Mouse (Mus musculus) CH12.LX (cell line): ENCODE data around the gene Rbbp5. TPM values are rescaled to one million over a fixed set of nuclear protein-coding genes. Genes with fewer than 3 reads are reported as not detected.

Experiments used
- DNase-seq: peaks from one replicate; pipeline ENCODE4 v3.0.0-alpha.2; 2013; ENCODE audit errors: extremely low read depth
- H3K27ac ChIP-seq: 2 replicates; pipeline ENCODE4 v1.5.1; 2012; ENCODE audit warnings: low read depth, mild to moderate bottlenecking, control low read depth, moderate library complexity; ENCODE audit not compliant: insufficient read depth
- H3K27me3 ChIP-seq: replicated peaks from 2 replicates; pipeline ENCODE3; 2012; ENCODE audit warnings: inconsistent platforms
- H3K36me3 ChIP-seq, 2 experiments: replicated peaks in 1 of 2; 2 replicates each; pipeline versions ENCODE3 to v1.6.1; 2012; ENCODE audit warnings: inconsistent platforms in 1 of 2, low read length in 1 of 2, mild to moderate bottlenecking in 1 of 2, mixed read lengths in 1 of 2, moderate library complexity in 1 of 2; ENCODE audit not compliant: control insufficient read depth in 1 of 2, insufficient read depth in 1 of 2
- H3K4me1 ChIP-seq, 2 experiments: 2 replicates each; pipeline ENCODE4 v1.6.1; 2012; ENCODE audit warnings: inconsistent platforms in 1 of 2, moderate library complexity in 1 of 2; ENCODE audit not compliant: insufficient read depth in 2 of 2, control insufficient read depth in 1 of 2
- H3K4me2 ChIP-seq: 2 replicates; pipeline ENCODE4 v1.6.1; 2012; ENCODE audit warnings: low read depth, mild to moderate bottlenecking, control low read depth; ENCODE audit not compliant: poor library complexity, insufficient read depth, severe bottlenecking
- H3K4me3 ChIP-seq, 3 experiments: fragments of 150-350 bp in 1 of 3; sonication (generic) in 1 of 3; replicated peaks in 1 of 3; 2 replicates each; pipeline versions ENCODE3 to v1.5.1; 2011 to 2012; ENCODE audit warnings: low read depth in 2 of 3, low read length in 2 of 3, mild to moderate bottlenecking in 2 of 3, moderate library complexity in 2 of 3, control low read depth in 1 of 3, improper control_type of control experiment in 1 of 3, inconsistent platforms in 1 of 3, mixed read lengths in 1 of 3; ENCODE audit not compliant: poor library complexity in 1 of 3
- H3K79me2 ChIP-seq: replicated peaks from 2 replicates; pipeline ENCODE4 v1.6.1; 2012; ENCODE audit warnings: mild to moderate bottlenecking, moderate library complexity; ENCODE audit not compliant: control insufficient read depth, poor library complexity, insufficient read depth, severe bottlenecking; ENCODE audit errors: extremely low read depth
- H3K9ac ChIP-seq: 2 replicates; pipeline ENCODE4 v1.6.1; 2012; ENCODE audit warnings: low read depth, mild to moderate bottlenecking, control low read depth, moderate library complexity; ENCODE audit not compliant: insufficient read depth
- H3K9me3 ChIP-seq: replicated peaks from 2 replicates; pipeline ENCODE3; 2012; ENCODE audit warnings: low read length, inconsistent platforms, mixed read lengths
- CHD1 ChIP-seq: IDR thresholded peaks from 2 replicates; pipeline ENCODE4 v1.6.1; 2012; ENCODE audit warnings: low read depth, low read length, improper control_type of control experiment, inconsistent platforms
- CTCF ChIP-seq, 2 experiments: IDR thresholded peaks in 1 of 2; conservative IDR thresholded peaks in 1 of 2; 2 replicates each; pipeline ENCODE4 v1.5.1; 2011 to 2012; ENCODE audit warnings: low read depth in 2 of 2, low read length in 2 of 2, improper control_type of control experiment in 1 of 2, inconsistent platforms in 1 of 2, mild to moderate bottlenecking in 1 of 2, moderate library complexity in 1 of 2
- E2F4 ChIP-seq: IDR thresholded peaks from 2 replicates; pipeline ENCODE4 v1.6.1; 2011; ENCODE audit warnings: low read depth, low read length, improper control_type of control experiment; ENCODE audit not compliant: insufficient replicate concordance
- ELF1 ChIP-seq: IDR thresholded peaks from 2 replicates; pipeline ENCODE4 v1.6.1; 2014; ENCODE audit warnings: low read depth, mild to moderate bottlenecking, inconsistent platforms, low read length, improper control_type of control experiment
- GABPA ChIP-seq: IDR thresholded peaks from 2 replicates; pipeline ENCODE4 v1.6.1; 2012; ENCODE audit warnings: low read depth, low read length, improper control_type of control experiment, inconsistent platforms; ENCODE audit not compliant: insufficient replicate concordance
- HCFC1 ChIP-seq: IDR thresholded peaks from 2 replicates; pipeline ENCODE4 v1.6.1; 2012; ENCODE audit warnings: low read depth, mild to moderate bottlenecking, inconsistent platforms, low read length, improper control_type of control experiment
- IRF4 ChIP-seq: IDR thresholded peaks from 2 replicates; pipeline ENCODE4 v1.6.1; 2014; ENCODE audit warnings: low read depth, mild to moderate bottlenecking, inconsistent platforms, low read length, improper control_type of control experiment
- JUN ChIP-seq: IDR thresholded peaks from 2 replicates; pipeline ENCODE4 v1.6.1; 2011; ENCODE audit warnings: low read depth, mild to moderate bottlenecking, low read length, improper control_type of control experiment, moderate library complexity; ENCODE audit not compliant: insufficient read depth
- JUND ChIP-seq: conservative IDR thresholded peaks from 2 replicates; pipeline ENCODE4 v1.6.1; 2011; ENCODE audit warnings: low read depth, low read length, improper control_type of control experiment
- MAFK ChIP-seq: IDR thresholded peaks from 2 replicates; pipeline ENCODE4 v1.6.1; 2011; ENCODE audit warnings: low read length, improper control_type of control experiment; ENCODE audit not compliant: insufficient replicate concordance
- MAX ChIP-seq: IDR thresholded peaks from 2 replicates; pipeline ENCODE4 v1.6.1; 2011; ENCODE audit warnings: low read length, improper control_type of control experiment
- MAZ ChIP-seq: IDR thresholded peaks from 2 replicates; pipeline ENCODE4 v1.6.1; 2012; ENCODE audit warnings: low read depth, mild to moderate bottlenecking, inconsistent platforms, low read length, improper control_type of control experiment, moderate library complexity
- MYC ChIP-seq: IDR thresholded peaks from 2 replicates; pipeline ENCODE4 v1.6.1; 2011; ENCODE audit warnings: low read depth, mild to moderate bottlenecking, improper control_type of control experiment, low read length
- NRF1 ChIP-seq: IDR thresholded peaks from 2 replicates; pipeline ENCODE4 v1.6.1; 2014; ENCODE audit warnings: low read depth, mild to moderate bottlenecking, inconsistent platforms, low read length, improper control_type of control experiment, moderate library complexity
- PAX5 ChIP-seq: IDR thresholded peaks from 2 replicates; pipeline ENCODE4 v1.6.1; 2012; ENCODE audit warnings: low read length, inconsistent platforms, mixed read lengths
- POLR2A ChIP-seq: IDR thresholded peaks from 2 replicates; pipeline ENCODE4 v1.6.1; 2011; ENCODE audit warnings: low read depth, mild to moderate bottlenecking, improper control_type of control experiment, low read length
- POLR2AphosphoS2 ChIP-seq: IDR thresholded peaks from 2 replicates; pipeline ENCODE4 v1.6.1; 2011; ENCODE audit warnings: low read depth, low read length, improper control_type of control experiment
- RAD21 ChIP-seq: IDR thresholded peaks from 2 replicates; pipeline ENCODE4 v1.6.1; 2011; ENCODE audit warnings: low read depth, mild to moderate bottlenecking, low read length, improper control_type of control experiment, moderate library complexity
- RCOR1 ChIP-seq: conservative IDR thresholded peaks from 2 replicates; pipeline ENCODE4 v1.6.1; 2012; ENCODE audit warnings: low read depth, mild to moderate bottlenecking, inconsistent platforms, low read length, improper control_type of control experiment
- SMC3 ChIP-seq: IDR thresholded peaks from 2 replicates; pipeline ENCODE4 v1.6.1; 2011; ENCODE audit warnings: low read depth, low read length, improper control_type of control experiment
- TCF12 ChIP-seq: IDR thresholded peaks from 2 replicates; pipeline ENCODE4 v1.6.1; 2014; ENCODE audit warnings: low read depth, mild to moderate bottlenecking, inconsistent platforms, low read length, improper control_type of control experiment
- UBTF ChIP-seq: IDR thresholded peaks from 2 replicates; pipeline ENCODE4 v1.6.1; 2012; ENCODE audit warnings: low read depth, mild to moderate bottlenecking, inconsistent platforms, low read length, improper control_type of control experiment, moderate library complexity
- ZC3H11A ChIP-seq: IDR thresholded peaks from 2 replicates; pipeline ENCODE4 v1.6.1; 2012; ENCODE audit warnings: low read depth, mild to moderate bottlenecking, inconsistent platforms, low read length, improper control_type of control experiment
- ZKSCAN1 ChIP-seq: IDR thresholded peaks from 2 replicates; pipeline ENCODE4 v1.6.1; 2012; ENCODE audit warnings: low read depth, inconsistent platforms, low read length, improper control_type of control experiment, borderline replicate concordance
- dilution Hi-C: fragments of 300-500 bp; cut with MboI; formaldehyde crosslinking; loops from 2 replicates; pipeline ENCODE4 v1.14.3; 2020; ENCODE audit warnings: low sequenced_read_pairs; ENCODE audit not compliant: extremely low pct_unique_long_range_greater_than_20kb, extremely low pct_ligation_motif_present
- in situ Hi-C: fragments of 300-500 bp; cut with MboI; formaldehyde crosslinking; loops from 3 replicates; pipeline ENCODE4 v1.14.3; 2019; ENCODE audit warnings: low sequenced_read_pairs, low pct_ligation_motif_present, low pct_unique_long_range_greater_than_20kb, mixed read lengths
- polyA plus RNA-seq: library from polyadenylated mRNA; unstranded; fragments of >175 nt; gene quantifications from 2 replicates; pipeline ENCODE4 v1.2.1, GENCODE M21; 2012; ENCODE audit warnings: low read depth; ENCODE audit not compliant: insufficient read length
- total RNA-seq, 2 experiments: library from RNA; depleted of rRNA; stranded (reverse); fragments of 300-350 nt in 1 of 2; fragments of >200 nt in 1 of 2; gene quantifications; 2 replicates each; pipeline ENCODE4 v1.2.3; 2012 to 2014

Gene Rbbp5
- total and polyA plus RNA-seq, 3 experiments = 36.9 to 52.5 (median 50.3) TPM

GRCm38 (mm10) chr1:132436320-132436958 is 40.7 kb upstream of the Rbbp5 start:
- Histone ChIP-seq H3K27ac (no peak overlapping the region), H3K9ac (no peak overlapping the region), H3K79me2 (no peaks in the 10 kb centered on the region), H3K9me3 (peaks cover 2% of the 10 kb centered on the region), H3K4me1 (peaks cover 0 to 4% of the 10 kb centered on the region in 2 experiments; a peak in 2 of 4 replicates), H3K27me3 (peaks cover 4% of the 10 kb centered on the region), H3K4me2 (0 out of 2 replicates have a peak overlapping the region, but pooled peaks have one; percentile 15), H3K36me3 (no peaks in the 10 kb centered on the region), H3K4me3 (no peak overlapping the region)
- dilution Hi-C loops = no loop called here
- no peak for DNase-seq
- TF ChIP-seq TCF12 (no peak), ZC3H11A (no peak), NRF1 (no peak), POLR2AphosphoS2 (no peak), PAX5 (no peak), JUN (no peak), ZKSCAN1 (no peak), POLR2A (no peak), MAZ (no peak), HCFC1 (no peak), MYC (no peak), UBTF (no peak), GABPA (no peak), RCOR1 (no peak), RAD21 (no peak), SMC3 (no peak)
- in situ Hi-C loops = no loop called here

DNA sequence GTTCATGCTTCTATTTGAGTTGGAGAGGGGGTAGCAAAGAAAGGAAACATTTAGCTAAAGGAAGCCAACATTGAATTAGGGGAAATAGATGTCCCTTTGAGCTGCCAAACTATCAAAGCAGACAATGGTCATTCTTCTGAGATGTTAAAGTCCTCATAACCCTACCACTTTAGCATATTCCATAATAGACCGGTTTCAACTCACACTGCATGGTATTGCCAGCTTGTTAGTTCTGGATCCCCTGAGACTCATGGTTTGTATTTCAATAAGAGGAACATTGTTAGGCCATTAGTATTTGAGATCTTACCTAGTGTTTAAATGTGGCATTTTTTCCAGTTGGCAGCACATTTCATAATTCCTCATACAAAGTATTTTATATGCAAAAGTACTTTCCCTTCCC is 40.2 kb upstream of the Rbbp5 start:
- Histone ChIP-seq H3K4me3 (no peak overlapping the region), H3K9me3 (peaks cover 2% of the 10 kb centered on the region), H3K9ac (no peak overlapping the region), H3K27ac (no peak overlapping the region), H3K79me2 (no peaks in the 10 kb centered on the region), H3K27me3 (peaks cover 1% of the 10 kb centered on the region), H3K4me1 (peaks cover 0 to 4% of the 10 kb centered on the region in 2 experiments; a peak in 2 of 4 replicates), H3K36me3 (no peaks in the 10 kb centered on the region), H3K4me2 (no peak overlapping the region)
- no peak for DNase-seq
- in situ Hi-C loops = no loop called here
- dilution Hi-C loops = no loop called here
- TF ChIP-seq ELF1 (no peak), IRF4 (no peak), ZC3H11A (no peak), MAFK (no peak), UBTF (no peak), GABPA (no peak), JUND (no peak), MAX (no peak), CTCF (conservative IDR thresholded peaks at IDR 0.05 in 1 of 2, IDR thresholded peaks at IDR 0.05 in 1 of 2; ENCODE audit: low read depth in 2 of 2, low read length in 2 of 2) (no peak), CHD1 (no peak), E2F4 (no peak), JUN (no peak), POLR2A (no peak), HCFC1 (no peak), MYC (no peak), MAZ (no peak)
